Mouse (Mus musculus) cerebellum, adult 2 months (tissue): Measurements from ENCODE around the gene Pax1.

ENCODE experiments used
- CTCF ChIP-seq: fragments of 200-500 bp; IDR thresholded peaks from 2 replicates; pipeline ENCODE4 v1.5.1; 2011; ENCODE audit warnings: low read depth, mild to moderate bottlenecking, control low read depth, low read length, moderate library complexity, borderline replicate concordance; ENCODE audit not compliant: insufficient read depth
- POLR2A ChIP-seq: fragments of 200-500 bp; IDR thresholded peaks from 2 replicates; pipeline ENCODE4 v1.6.1; 2011; ENCODE audit warnings: low read length, control low read depth, borderline replicate concordance; ENCODE audit not compliant: insufficient read depth

GRCm38 (mm10) chr2:147373667-147374007 lies 11.9 kb downstream of the Pax1 start:
- TF ChIP-seq CTCF (no peak), POLR2A (no peak)
